Mouse (Mus musculus) lung, embryonic 14.5 days (tissue): Measurements from ENCODE around the gene Aqr. TPM values are rescaled to one million over a fixed set of nuclear protein-coding genes. Genes with fewer than 3 reads are reported as not detected.
A peak's percentile ranks its signal among the peaks of the same experiment; 100 is the strongest.

ENCODE experiments used
- ATAC-seq: fragments of 200-750 bp; cut with Nextera tagmentation; 2 replicates; pipeline ENCODE4 v1.8.0; 2017; ENCODE audit warnings: mild to moderate bottlenecking, moderate TSS enrichment, moderate library complexity; ENCODE audit not compliant: insufficient read depth
- DNase-seq: peaks from one replicate; pipeline ENCODE4 v3.0.0-alpha.2; 2015
- H3K27ac ChIP-seq: fragments of 300-500 bp; sonication (generic); 2 replicates; pipeline ENCODE4 v1.5.1; 2014; ENCODE audit warnings: low read depth, mild to moderate bottlenecking, moderate library complexity
- H3K27me3 ChIP-seq: fragments of 300-500 bp; sonication (generic); 2 replicates; pipeline ENCODE4 v1.6.1; 2014; ENCODE audit warnings: low read length, control low read depth; ENCODE audit not compliant: insufficient read depth
- H3K36me3 ChIP-seq: fragments of 300-500 bp; sonication (generic); 2 replicates; pipeline ENCODE4 v1.6.1; 2014; ENCODE audit warnings: control low read depth; ENCODE audit not compliant: insufficient read depth
- H3K4me1 ChIP-seq: fragments of 300-500 bp; sonication (generic); 2 replicates; pipeline ENCODE4 v1.6.1; 2014; ENCODE audit warnings: antibody characterized with exemption, control low read depth; ENCODE audit not compliant: insufficient read depth
- H3K4me2 ChIP-seq: fragments of 300-500 bp; sonication (generic); 2 replicates; pipeline ENCODE4 v1.6.1; 2014; ENCODE audit warnings: mild to moderate bottlenecking
- H3K4me3 ChIP-seq: fragments of 300-500 bp; sonication (generic); 2 replicates; pipeline ENCODE4 v1.5.1; 2014; ENCODE audit warnings: low read depth, low read length
- H3K9ac ChIP-seq: fragments of 300-500 bp; sonication (generic); 2 replicates; pipeline ENCODE4 v1.6.1; 2014
- H3K9me3 ChIP-seq: fragments of 300-500 bp; sonication (generic); 2 replicates; pipeline ENCODE4 v1.6.1; 2016; ENCODE audit warnings: low read depth, low read length, control low read depth
- CTCF ChIP-seq: IDR thresholded peaks from 2 replicates; pipeline ENCODE4 v1.5.1; 2016; ENCODE audit warnings: antibody characterized with exemption, low read depth
- WGBS: fragments of 180-500 bp; shearing (Covaris S2); extraction: QIAGEN DNeasy Blood & Tissue Kit; methylation state at CpG from one replicate; pipeline ENCODE4 v1.1.7; 2014; 5-methylcytosine and 5-hydroxymethylcytosine counted together
- polyA plus RNA-seq: library from polyadenylated mRNA; unstranded; fragments of >200 nt; fragmentation: Nextera tagmentation; extraction: Ambion mirVana; gene quantifications from 2 replicates; pipeline ENCODE4 v1.2.1, GENCODE M21; 2014

Gene Aqr
- polyA plus RNA-seq, 1 experiment from 2014 or later = 51.8 TPM

DNA sequence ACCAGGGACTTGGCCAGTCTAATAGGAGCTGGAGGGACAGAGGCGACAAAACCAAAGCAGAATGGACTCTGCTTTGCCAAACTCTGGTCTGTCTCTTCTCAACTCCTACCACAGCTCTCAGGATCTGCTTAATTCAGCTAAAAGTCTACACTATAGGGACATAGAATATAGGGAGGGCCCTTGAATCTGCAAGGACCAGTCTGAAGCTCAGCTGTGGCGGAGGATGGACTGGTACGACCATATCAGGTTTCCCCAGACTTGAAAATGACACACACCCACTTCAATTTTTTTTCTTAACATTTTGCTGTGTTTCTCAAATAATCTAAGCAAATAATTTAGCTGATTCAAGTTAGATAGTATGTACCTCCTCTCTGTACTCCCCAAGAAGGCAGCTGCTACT is 69.6 kb downstream of the Aqr start:
- H3K27ac ChIP-seq = no peak overlapping the region
- 85% methylated on average over 3 of the region's 3 CpGs for WGBS
- ATAC-seq = no peak
- H3K4me1 ChIP-seq = no peaks in the 10 kb centered on the region
- H3K9me3 ChIP-seq = no peaks in the 10 kb centered on the region
- TF ChIP-seq CTCF = no peak
- no peaks in the 10 kb centered on the region for H3K27me3 ChIP-seq
- H3K4me3 ChIP-seq = no peak overlapping the region
- no peak for DNase-seq
- no peak overlapping the region for H3K4me2 ChIP-seq
- no peak overlapping the region for H3K9ac ChIP-seq
- H3K36me3 ChIP-seq = peaks cover 71% of the 10 kb centered on the region

DNA sequence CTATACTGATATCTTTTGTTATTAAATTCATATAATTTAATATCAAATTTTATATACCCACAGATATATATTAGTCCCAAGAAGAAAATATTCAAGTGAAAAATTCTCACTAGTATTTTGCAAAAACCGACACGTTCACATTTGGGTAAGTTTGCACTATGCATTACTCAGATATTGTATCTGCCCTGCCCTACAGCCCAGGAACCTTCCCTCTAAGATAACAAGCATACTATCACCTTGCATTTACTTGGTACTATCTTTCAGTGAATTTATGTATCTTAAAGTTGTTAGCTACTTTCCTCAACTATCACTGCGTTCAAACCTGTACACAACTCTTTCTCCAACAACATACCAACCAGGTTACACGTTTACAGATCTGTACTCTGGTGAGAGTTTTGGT is 71.3 kb downstream of the Aqr start:
- ATAC-seq = no peak
- no peak for DNase-seq
- no peak for TF ChIP-seq CTCF
- H3K36me3 ChIP-seq = peaks cover 74% of the 10 kb centered on the region
- no peak overlapping the region for H3K4me2 ChIP-seq
- no peak overlapping the region for H3K9ac ChIP-seq
- H3K4me3 ChIP-seq = no peak overlapping the region
- no peaks in the 10 kb centered on the region for H3K27me3 ChIP-seq
- H3K4me1 ChIP-seq = no peaks in the 10 kb centered on the region
- WGBS = 92% methylated on average over 4 of the region's 4 CpGs
- no peaks in the 10 kb centered on the region for H3K9me3 ChIP-seq
- H3K27ac ChIP-seq = no peak overlapping the region

DNA sequence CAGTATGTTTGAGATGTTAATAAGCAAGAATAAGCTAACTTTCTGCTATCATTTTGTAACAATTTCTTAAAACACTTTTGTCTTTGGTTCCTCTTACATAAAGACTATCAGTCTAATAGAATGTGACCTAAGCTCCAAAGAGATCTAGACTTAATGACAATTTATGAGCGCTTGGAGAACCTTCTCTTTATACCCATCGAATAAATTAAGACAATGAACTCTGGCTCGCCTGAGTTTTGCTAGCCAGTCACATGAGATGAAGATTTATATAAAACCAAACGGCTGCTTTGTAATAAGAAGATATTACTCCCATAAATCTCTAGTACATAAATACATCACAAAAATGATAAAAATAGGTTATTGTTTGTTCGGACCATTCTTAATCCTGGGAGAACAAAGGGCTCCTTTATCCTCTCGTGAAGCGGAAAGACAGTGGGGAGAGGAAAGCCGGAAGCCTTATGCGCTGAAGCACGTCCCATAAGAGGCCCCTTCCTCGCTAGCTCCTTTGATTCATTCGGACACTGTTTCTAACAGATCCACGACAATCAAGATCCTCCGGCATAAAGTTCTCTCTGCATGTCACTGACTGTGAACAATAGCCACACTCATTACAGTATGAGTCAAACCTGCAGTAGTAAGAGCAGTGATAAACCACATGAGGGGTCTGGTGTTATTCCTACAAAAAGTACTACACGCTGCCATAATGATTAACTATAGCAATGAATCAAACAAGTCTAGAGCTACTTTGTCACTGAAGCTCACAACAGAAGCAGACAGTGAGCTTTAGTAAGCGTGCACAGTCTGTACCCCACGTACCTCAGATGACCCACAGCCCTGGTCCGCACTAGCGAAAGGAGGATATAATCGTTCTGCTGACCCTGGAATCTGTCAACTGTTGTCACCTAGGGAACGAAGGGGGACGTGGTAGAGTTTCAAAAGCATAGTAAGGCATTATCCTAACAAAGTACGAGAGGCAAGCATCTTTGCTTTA is 79.2 kb downstream of the Aqr start:
- H3K4me2 ChIP-seq = no peak overlapping the region
- no peaks in the 10 kb centered on the region for H3K9me3 ChIP-seq
- H3K9ac ChIP-seq = no peak overlapping the region
- 84% methylated on average over 23 of the region's 23 CpGs for WGBS
- H3K4me3 ChIP-seq = no peak overlapping the region
- no peaks in the 10 kb centered on the region for H3K27me3 ChIP-seq
- ATAC-seq = no peak
- no peak overlapping the region for H3K27ac ChIP-seq
- no peak for TF ChIP-seq CTCF
- no peaks in the 10 kb centered on the region for H3K4me1 ChIP-seq
- no peak for DNase-seq
- H3K36me3 ChIP-seq = peaks cover 84% of the 10 kb centered on the region

DNA sequence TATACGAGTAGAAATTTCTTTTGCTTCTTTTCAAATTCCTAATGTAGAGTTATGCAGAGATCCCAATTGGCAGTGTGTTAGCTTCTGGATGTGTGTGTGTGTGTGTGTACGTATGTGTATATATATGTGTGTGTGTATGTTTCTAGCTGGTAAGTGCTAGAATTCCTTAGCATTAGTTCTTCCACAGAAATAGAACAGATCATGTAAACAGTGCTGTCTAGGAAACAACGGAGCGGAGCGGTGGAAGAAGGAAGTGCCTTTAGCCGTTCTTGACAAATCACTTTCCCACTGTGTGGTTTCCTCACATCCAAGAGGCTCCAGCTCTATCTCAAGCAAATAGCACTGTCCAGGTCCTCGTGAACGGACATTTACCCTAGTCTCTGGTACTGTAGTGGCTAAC is 80.4 kb downstream of the Aqr start:
- Histone ChIP-seq H3K36me3 (peaks cover 87% of the 10 kb centered on the region), H3K9ac (no peak overlapping the region), H3K4me1 (no peaks in the 10 kb centered on the region), H3K27ac (no peak overlapping the region), H3K4me3 (no peak overlapping the region), H3K27me3 (no peaks in the 10 kb centered on the region), H3K9me3 (no peaks in the 10 kb centered on the region), H3K4me2 (no peak overlapping the region)
- TF ChIP-seq CTCF = no peak
- WGBS = 50% methylated on average over 8 of the region's 8 CpGs
- ATAC-seq (peak; percentile 63; the same call in 1 of the 2 replicates), DNase-seq (peak; percentile 60)

DNA sequence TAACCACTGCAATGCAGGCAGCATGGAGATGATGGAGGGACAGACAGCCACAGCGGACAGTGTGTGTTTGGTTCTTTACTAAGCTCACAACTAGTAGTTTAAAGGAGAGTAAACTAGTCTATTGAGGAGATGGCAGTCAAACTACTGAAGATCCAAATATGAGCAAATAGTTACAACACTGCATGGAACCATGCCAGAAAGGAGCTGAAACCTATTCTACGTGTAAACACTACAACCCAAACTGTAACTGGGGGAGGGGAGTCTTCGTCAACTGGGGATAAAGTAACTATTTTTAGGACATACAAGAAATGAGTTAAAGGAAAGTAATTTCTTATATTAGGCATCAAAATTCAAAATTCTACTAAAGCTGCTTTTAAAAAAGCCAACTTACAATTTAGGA is 84.4 kb downstream of the Aqr start:
- Histone ChIP-seq H3K4me3 (no peak overlapping the region), H3K4me2 (no peak overlapping the region), H3K27me3 (no peaks in the 10 kb centered on the region), H3K9me3 (no peaks in the 10 kb centered on the region), H3K36me3 (peaks cover 72% of the 10 kb centered on the region), H3K9ac (no peak overlapping the region), H3K27ac (no peak overlapping the region), H3K4me1 (no peaks in the 10 kb centered on the region)
- ATAC-seq (no peak), DNase-seq (peak; percentile 56)
- TF ChIP-seq CTCF = no peak
- WGBS = 62% methylated on average over 3 of the region's 3 CpGs

DNA sequence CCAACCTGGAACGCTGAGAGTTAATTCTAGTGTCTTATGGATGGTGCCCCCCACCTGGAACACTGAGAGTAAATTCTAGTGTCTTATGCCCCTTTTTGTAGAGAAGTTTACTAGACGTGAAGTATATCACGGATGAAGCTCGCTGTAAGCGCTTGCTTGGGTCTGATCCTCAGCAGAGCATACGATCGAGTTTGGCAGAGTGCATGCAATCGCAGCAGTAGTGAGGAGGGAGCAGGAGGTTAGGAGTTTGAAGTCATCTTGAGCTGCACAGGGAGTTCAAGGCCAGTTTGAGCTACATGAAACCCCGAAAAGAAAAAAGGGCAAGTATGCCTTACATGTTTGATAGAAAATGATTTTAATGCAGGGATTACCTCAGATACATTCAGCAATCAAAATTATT is 86.0 kb downstream of the Aqr start:
- Histone ChIP-seq H3K27ac (no peak overlapping the region), H3K36me3 (peaks cover 65% of the 10 kb centered on the region), H3K9ac (no peak overlapping the region), H3K4me2 (no peak overlapping the region), H3K4me1 (no peaks in the 10 kb centered on the region), H3K9me3 (no peaks in the 10 kb centered on the region), H3K27me3 (no peaks in the 10 kb centered on the region), H3K4me3 (no peak overlapping the region)
- ATAC-seq (no peak), DNase-seq (no peak)
- no peak for TF ChIP-seq CTCF
- WGBS = 91% methylated on average over 9 of the region's 9 CpGs

DNA sequence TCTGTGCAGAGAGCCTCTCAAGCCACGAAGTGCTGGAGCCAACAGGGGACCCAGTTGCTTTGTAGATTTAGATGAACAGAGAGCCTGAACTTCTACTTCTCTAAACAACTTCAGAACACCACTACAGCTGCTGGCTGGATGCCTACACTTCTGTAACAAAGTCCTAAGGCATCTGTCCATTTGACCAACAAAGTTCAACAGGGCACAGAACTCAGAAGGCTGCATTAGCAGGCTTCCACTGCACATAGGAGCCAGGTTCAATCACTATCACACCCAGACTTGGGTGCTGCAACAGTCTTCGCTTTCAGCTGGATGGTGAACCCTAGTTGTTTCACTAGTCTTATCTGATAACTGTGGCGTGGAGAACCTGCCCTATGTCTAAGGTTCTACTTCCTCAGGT is 87.0 kb downstream of the Aqr start:
- Histone ChIP-seq H3K27me3 (no peaks in the 10 kb centered on the region), H3K9ac (no peak overlapping the region), H3K4me3 (no peak overlapping the region), H3K27ac (no peak overlapping the region), H3K9me3 (no peaks in the 10 kb centered on the region), H3K4me2 (no peak overlapping the region), H3K4me1 (no peaks in the 10 kb centered on the region), H3K36me3 (peaks cover 55% of the 10 kb centered on the region)
- WGBS = 90% methylated on average over 3 of the region's 3 CpGs
- DNase-seq (no peak), ATAC-seq (no peak; the same call in 1 of the 2 replicates)
- no peak for TF ChIP-seq CTCF
